Mouse (Mus musculus) central nervous system, embryonic 14 days (tissue): ENCODE results near the gene Adap2. TPM values are rescaled to one million over a fixed set of nuclear protein-coding genes. Genes with fewer than 3 reads are reported as not detected.

Source experiments
- polyA plus RNA-seq: library from polyadenylated mRNA; depleted of rRNA; stranded (reverse); fragments of >200 nt; gene quantifications from 2 replicates; pipeline ENCODE4 v1.2.3, GENCODE M21; 2012; rRNA removed

Gene Adap2
- 1.8 and 1.9 TPM in 2 replicates for polyA plus RNA-seq

GRCm38 (mm10) chr11:80153857-80154495 lies at the start of gene Adap2:
Gene Adap2 (plus strand): TSS chr11:80154105.

GRCm38 (mm10) chr11:80141825-80142521 lies 11.9 kb upstream of the Adap2 start, which contains the start of gene Tefm:
Gene Tefm (minus strand): TSS chr11:80142175.

GRCm38 (mm10) chr11:80183705-80184255 lies 29.9 kb downstream of the Adap2 start, which contains the start of gene Rnf135:
Gene Rnf135 (plus strand): TSS chr11:80183851.

GRCm38 (mm10) chr11:80208860-80209800 lies 55.2 kb downstream of the Adap2 start, which contains the start of gene Rhot1:
Gene Rhot1 (plus strand): TSS chr11:80209019.

Other genes starting within 250 kb of the Adap2 start
- 32.4 TPM in 2 replicates for gene Utp6, start 191.7 kb upstream of the Adap2 start, polyA plus RNA-seq
- 29.5 and 38.0 TPM in 2 replicates for gene Suz12, start 161.0 kb upstream of the Adap2 start, polyA plus RNA-seq
- gene Crlf3, start 73.1 kb upstream of the Adap2 start, polyA plus RNA-seq = 15.9 and 19.1 TPM in 2 replicates
- 10.5 and 10.6 TPM in 2 replicates for gene Atad5, start 64.7 kb upstream of the Adap2 start, polyA plus RNA-seq
- 14.0 and 15.6 TPM in 2 replicates for gene Tefm, start 11.9 kb upstream of the Adap2 start, polyA plus RNA-seq
- 2.2 and 3.1 TPM in 2 replicates for gene Rnf135, start 29.7 kb downstream of the Adap2 start, polyA plus RNA-seq
- gene Rhot1, start 54.9 kb downstream of the Adap2 start, polyA plus RNA-seq = 45.6 and 48.5 TPM in 2 replicates
- 19.8 and 28.2 TPM in 2 replicates for gene Rhbdl3, start 146.8 kb downstream of the Adap2 start, polyA plus RNA-seq
- gene 5730455P16Rik, start 223.9 kb downstream of the Adap2 start, polyA plus RNA-seq = 15.3 and 17.3 TPM in 2 replicates
- 280 and 304 TPM in 2 replicates for gene Zfp207, start 229.2 kb downstream of the Adap2 start, polyA plus RNA-seq